In genomic region chr12:116405836-116406155, GRCm38 (mm10) we compare ENCODE assay signal across 8 mouse cellular contexts. TPM values are rescaled to one million over a fixed set of nuclear protein-coding genes. Genes with fewer than 3 reads are reported as not detected.
DNase-seq lines count a peak whose midpoint lies in the region; ATAC-seq and TF ChIP-seq lines count a peak whose summit lies in the region.

No protein-coding gene starts in this region.

- H3K4me1 ChIP-seq in kidney, postnatal 0 days (replicated peaks; ENCODE audit: insufficient read depth, low read length) = no peaks in the 10 kb centered on the region
- H3K4me1 ChIP-seq in forebrain, embryonic 12.5 days = peaks cover 20% of the 10 kb centered on the region
- peaks cover 14% of the 10 kb centered on the region for H3K4me1 ChIP-seq in liver, embryonic 11.5 days (replicated peaks; ENCODE audit: control insufficient read depth, insufficient read depth, low read length)
- peaks cover 4% of the 10 kb centered on the region for H3K4me1 ChIP-seq in stomach, embryonic 16.5 days (ENCODE audit: control insufficient read depth, insufficient read depth, low read length)

- intact Hi-C loops in left cerebral cortex, postnatal 4 days (cut with DNase I) = no loop called here

- H3K36me3 ChIP-seq in kidney, postnatal 0 days (ENCODE audit: insufficient read depth, low read length) = 0 out of 2 replicates have a peak, but pooled peaks cover 8% of the 10 kb centered on the region
- H3K36me3 ChIP-seq in forebrain, embryonic 12.5 days (replicated peaks) = peaks cover 59% of the 10 kb centered on the region
- peaks cover 13% of the 10 kb centered on the region for H3K36me3 ChIP-seq in liver, embryonic 11.5 days (ENCODE audit: control insufficient read depth, insufficient read depth, low read length)
- peaks cover 5% of the 10 kb centered on the region for H3K36me3 ChIP-seq in stomach, embryonic 16.5 days (ENCODE audit: control insufficient read depth, insufficient read depth, low read length)

- H3K4me2 ChIP-seq in kidney, postnatal 0 days (ENCODE audit: low read length) = peak overlapping the region; percentile 90
- peak overlapping the region; percentile 79 for H3K4me2 ChIP-seq in forebrain, embryonic 12.5 days
- H3K4me2 ChIP-seq in liver, embryonic 11.5 days = peak overlapping the region; percentile 73
- H3K4me2 ChIP-seq in stomach, embryonic 16.5 days (ENCODE audit: low read depth, low read length) = peak overlapping the region; percentile 77

- no peak for ATAC-seq in kidney, postnatal 0 days (replicated peaks; ENCODE audit: low FRiP score, low read depth)
- ATAC-seq in forebrain, embryonic 12.5 days (ENCODE audit: low FRiP score) = no peak
- ATAC-seq in liver, embryonic 11.5 days (replicated peaks; ENCODE audit: low FRiP score) = peak; percentile 29; the same call in 1 of the 2 replicates
- ATAC-seq in stomach, embryonic 16.5 days (ENCODE audit: insufficient read depth, low FRiP score) = no peak

- no peak overlapping the region; the same call in 1 of the 2 replicates for H3K27ac ChIP-seq in kidney, postnatal 0 days
- H3K27ac ChIP-seq in forebrain, embryonic 12.5 days = no peak overlapping the region
- peak overlapping the region; percentile 72 for H3K27ac ChIP-seq in liver, embryonic 11.5 days (ENCODE audit: low read depth, low read length)
- peak overlapping the region; percentile 40; the same call in 1 of the 2 replicates for H3K27ac ChIP-seq in stomach, embryonic 16.5 days (ENCODE audit: low read length)

- 0 out of 2 replicates have a peak, but pooled peaks cover 6% of the 10 kb centered on the region for H3K9me3 ChIP-seq in kidney, postnatal 0 days (replicated peaks; ENCODE audit: low read length)
- H3K9me3 ChIP-seq in forebrain, embryonic 12.5 days = peaks cover 37% of the 10 kb centered on the region
- peaks cover 2% of the 10 kb centered on the region; the same call in 1 of the 2 replicates for H3K9me3 ChIP-seq in liver, embryonic 11.5 days (ENCODE audit: control insufficient read depth, low read length)
- peaks cover 18% of the 10 kb centered on the region for H3K9me3 ChIP-seq in stomach, embryonic 16.5 days (replicated peaks; ENCODE audit: control insufficient read depth, low read length)

- no peaks in the 10 kb centered on the region for H3K27me3 ChIP-seq in kidney, postnatal 0 days (ENCODE audit: insufficient read depth, low read length)
- H3K27me3 ChIP-seq in forebrain, embryonic 12.5 days = no peaks in the 10 kb centered on the region
- no peaks in the 10 kb centered on the region for H3K27me3 ChIP-seq in liver, embryonic 11.5 days (replicated peaks; ENCODE audit: control insufficient read depth, insufficient read depth, low read length)
- H3K27me3 ChIP-seq in stomach, embryonic 16.5 days (ENCODE audit: control insufficient read depth, insufficient read depth, low read length) = no peaks in the 10 kb centered on the region

- TF ChIP-seq CTCF in kidney, postnatal 0 days (IDR thresholded peaks at IDR 0.05; ENCODE audit: low read depth) = no peak

- H3K4me3 ChIP-seq in kidney, postnatal 0 days (replicated peaks; ENCODE audit: low read depth, low read length) = peak overlapping the region; percentile 87
- H3K4me3 ChIP-seq in forebrain, embryonic 12.5 days (replicated peaks) = peak overlapping the region; percentile 70
- peak overlapping the region; percentile 87 for H3K4me3 ChIP-seq in liver, embryonic 11.5 days (ENCODE audit: low read depth, low read length)
- peak overlapping the region; percentile 63 for H3K4me3 ChIP-seq in stomach, embryonic 16.5 days (replicated peaks; ENCODE audit: low read length)

- 8% methylated on average over 8 of the region's 8 CpGs for WGBS in kidney, postnatal 0 days
- 14% methylated on average over 8 of the region's 8 CpGs for WGBS in forebrain, embryonic 12.5 days
- WGBS in liver, embryonic 11.5 days = 10% methylated on average over 8 of the region's 8 CpGs
- WGBS in stomach, embryonic 16.5 days = 4% methylated on average over 8 of the region's 8 CpGs

- peak overlapping the region; percentile 75 for H3K9ac ChIP-seq in kidney, postnatal 0 days (ENCODE audit: low read depth, low read length)
- H3K9ac ChIP-seq in forebrain, embryonic 12.5 days = peak overlapping the region; percentile 83
- peak overlapping the region; percentile 93 for H3K9ac ChIP-seq in liver, embryonic 11.5 days (ENCODE audit: low read depth, low read length)
- H3K9ac ChIP-seq in stomach, embryonic 16.5 days (ENCODE audit: low read length) = peak overlapping the region; percentile 79

- peak; percentile 46 for DNase-seq in kidney, postnatal 0 days (ENCODE audit: low spot score)
- no peak for DNase-seq in kidney, postnatal 10 days
- DNase-seq in T-cell, adult 2 months (ENCODE audit: low spot score) = peak; percentile 15
- no peak for DNase-seq in liver, embryonic 11.5 days (ENCODE audit: low spot score)
- DNase-seq in left cerebral cortex, postnatal 4 days = no peak
- DNase-seq in cerebellum, postnatal 4 days (ENCODE audit: low spot score in 2 of 2) = no peak

RNA-seq across cellular contexts. Expression of gene Ncapg2, which starts 0.6 kb away (rescaled TPM):
- 12.7 and 15.7 TPM in 2 replicates for polyA plus RNA-seq in kidney, postnatal 0 days (2015; fragmentation: Nextera tagmentation; extraction: Ambion mirVana)
- 57.5 and 58.1 TPM in 2 replicates for polyA plus RNA-seq in forebrain, embryonic 12.5 days (2016; fragmentation: Nextera tagmentation; extraction: Ambion mirVana)
- 56.1 and 67.5 TPM in 2 replicates for polyA plus RNA-seq in liver, embryonic 11.5 days (2014; fragmentation: Nextera tagmentation; extraction: Ambion mirVana)
- polyA plus RNA-seq in stomach, embryonic 16.5 days (2015; fragmentation: Nextera tagmentation; extraction: Ambion mirVana) = 35.2 and 38.7 TPM in 2 replicates
- 10 to 100 TPM in 1 of 2 experiments, 1 to 10 TPM in 1; 9.9 to 12.1 TPM for total RNA-seq in left cerebral cortex, postnatal 4 days (2021)

Comparison
In these comparisons a context has a peak if more than half of its experiments do, and no peak if none do; other contexts are left out.
1. DNase-seq: peak in kidney, postnatal 0 days (single experiment) and T-cell, adult 2 months (single experiment); none in kidney, postnatal 10 days (single experiment), liver, embryonic 11.5 days (single experiment), left cerebral cortex, postnatal 4 days (single experiment) and cerebellum, postnatal 4 days (0 of 2).
2. H3K27ac ChIP-seq: peak in liver, embryonic 11.5 days (single experiment) and stomach, embryonic 16.5 days (single experiment); none in kidney, postnatal 0 days (single experiment) and forebrain, embryonic 12.5 days (single experiment).
3. Peak in every context shown above with its lines, with median percentiles within 50 percentile points of each other: H3K4me2 ChIP-seq, H3K4me3 ChIP-seq and H3K9ac ChIP-seq.